Comparison of ENCODE assay signal across 27 mouse cellular contexts in the genomic region with DNA sequence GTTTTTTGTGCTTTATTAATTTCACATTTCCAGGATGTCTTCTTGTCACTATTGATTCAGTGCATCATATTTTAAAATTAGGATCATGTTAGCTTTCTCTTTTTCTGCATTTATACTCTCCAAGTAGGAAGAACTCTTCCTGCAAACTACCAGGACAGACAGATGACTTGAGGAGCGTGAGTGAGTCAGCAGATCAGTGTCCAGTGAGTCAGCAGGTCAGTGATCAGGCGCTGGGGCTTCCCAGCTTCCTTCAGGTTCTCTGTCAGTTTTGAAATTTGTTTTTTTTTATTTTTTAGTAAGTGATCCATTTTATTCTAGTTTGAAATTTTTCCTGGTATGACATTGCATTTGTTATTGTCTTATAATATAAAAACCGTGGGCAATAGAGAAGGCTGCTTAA.
A peak's percentile ranks its signal among the peaks of the same experiment; 100 is the strongest.
DNase-seq lines count a peak whose midpoint lies in the region; ATAC-seq and TF ChIP-seq lines count a peak whose summit lies in the region.
"Had no signal": no experiment of that assay in that cellular context is flagged by ENCODE, and none has a peak within 500 bp of the region (broad histone marks: within the 10 kb centered on the region; RNA-seq: fewer than 3 reads in every experiment).

No protein-coding gene starts in this region.

- no peaks in the 10 kb centered on the region for H3K9me3 ChIP-seq in liver, postnatal 0 days (ENCODE audit: low read length)
- no peaks in the 10 kb centered on the region for H3K9me3 ChIP-seq in ES-E14 (ENCODE audit: control insufficient read depth, insufficient read depth, low read depth, low read length)
- H3K9me3 ChIP-seq in hindbrain, embryonic 12.5 days (replicated peaks): no peaks in the 10 kb centered on the region
- H3K9me3 ChIP-seq: forebrain, embryonic 15.5 days; heart, embryonic 15.5 days; neural tube, embryonic 12.5 days had no signal

- WGBS in liver, postnatal 0 days (ENCODE audit: insufficient replicate concordance): 73% methylated on average over 3 of the region's 3 CpGs
- WGBS in hindbrain, embryonic 12.5 days: 88% methylated on average over 3 of the region's 3 CpGs

- H3K27me3 ChIP-seq in liver, postnatal 0 days (ENCODE audit: insufficient read depth, low read length): no peaks in the 10 kb centered on the region
- no peaks in the 10 kb centered on the region for H3K27me3 ChIP-seq in hindbrain, embryonic 12.5 days
- H3K27me3 ChIP-seq: forebrain, embryonic 15.5 days; heart, embryonic 15.5 days; neural tube, embryonic 12.5 days had no signal

- no peak overlapping the region for H3K9ac ChIP-seq in liver, postnatal 0 days (replicated peaks)
- H3K9ac ChIP-seq in ES-E14 (ENCODE audit: insufficient read depth, low read depth, low read length, poor library complexity, severe bottlenecking): no peak overlapping the region
- no peak overlapping the region for H3K9ac ChIP-seq in hindbrain, embryonic 12.5 days
- H3K9ac ChIP-seq: forebrain, embryonic 15.5 days; heart, embryonic 15.5 days; hindbrain, embryonic 14.5 days; lung, embryonic 14.5 days; neural tube, embryonic 12.5 days had no signal

- no peak for ATAC-seq in liver, postnatal 0 days
- no peak for ATAC-seq in hindbrain, embryonic 12.5 days (ENCODE audit: low FRiP score)
- ATAC-seq: CD4-positive, CD25-positive, alpha-beta regulatory T cell, adult 4 months; forebrain, embryonic 15.5 days; inflammation-experienced regulatory T-cells, adult 6 months had no signal

- H3K36me3 ChIP-seq in liver, postnatal 0 days (replicated peaks; ENCODE audit: insufficient read depth, low read length): no peaks in the 10 kb centered on the region
- H3K36me3 ChIP-seq in ES-E14 (ENCODE audit: control insufficient read depth, insufficient read depth, low read length, poor library complexity, severe bottlenecking): no peaks in the 10 kb centered on the region
- no peaks in the 10 kb centered on the region for H3K36me3 ChIP-seq in hindbrain, embryonic 12.5 days
- H3K36me3 ChIP-seq: forebrain, embryonic 15.5 days; heart, embryonic 15.5 days; neural tube, embryonic 12.5 days had no signal

- TF ChIP-seq EP300 in liver, postnatal 0 days (IDR thresholded peaks at IDR 0.05; ENCODE audit: low read depth): no peak

- DNase-seq in liver (peak; percentile 26), ES-E14 (ENCODE audit: low read depth, low spot score) (no peak)
- no peak for DNase-seq in liver, postnatal 0 days
- peak; percentile 19 for DNase-seq in adrenal gland, adult 8-10 months
- DNase-seq in fibroblast of lung, adult 2 months (ENCODE audit: low read depth): peak; percentile 24
- DNase-seq in left cerebral cortex, postnatal 10 days (ENCODE audit: extremely low spot score in 1 of 2, low spot score in 2 of 2): no peak
- DNase-seq in spleen, postnatal 14 days (ENCODE audit: low spot score in 2 of 2): no peak
- DNase-seq: cerebellum, adult 18-20 months; cerebellum, postnatal 14 days; gastrocnemius, postnatal 10 days; heart, adult 11 months; heart, postnatal 36 days; kidney, adult 2 months; lung, embryonic 14.5 days; lung, postnatal 4 days; midbrain, embryonic 14.5 days; right cerebral cortex, postnatal 14 days had no signal

- no peak overlapping the region for H3K27ac ChIP-seq in liver, postnatal 0 days (ENCODE audit: low read depth)
- no peak overlapping the region for H3K27ac ChIP-seq in ES-E14 (ENCODE audit: insufficient read depth, low read depth, low read length, poor library complexity, severe bottlenecking)
- H3K27ac ChIP-seq in hindbrain, embryonic 12.5 days: no peak overlapping the region
- H3K27ac ChIP-seq: forebrain, embryonic 15.5 days; heart, embryonic 15.5 days; hindbrain, embryonic 14.5 days; kidney, postnatal 0 days; left cerebral cortex, adult 2 months; neural tube, embryonic 12.5 days had no signal

- intact Hi-C loops in left cerebral cortex, postnatal 10 days (cut with DNase I): no loop called here

- H3K4me1 ChIP-seq in liver, postnatal 0 days (ENCODE audit: insufficient read depth): no peaks in the 10 kb centered on the region
- H3K4me1 ChIP-seq in ES-E14 (ENCODE audit: control insufficient read depth in 2 of 2, insufficient read depth in 2 of 2, low read length in 2 of 2, poor library complexity in 1 of 2): no peaks in the 10 kb centered on the region
- H3K4me1 ChIP-seq in hindbrain, embryonic 12.5 days: no peaks in the 10 kb centered on the region
- H3K4me1 ChIP-seq: forebrain, embryonic 15.5 days; heart, embryonic 15.5 days; neural tube, embryonic 12.5 days had no signal

- no peak for TF ChIP-seq CTCF in liver, postnatal 0 days (IDR thresholded peaks at IDR 0.05; ENCODE audit: low read depth)

- H3K4me2 ChIP-seq in liver, postnatal 0 days (ENCODE audit: low read depth, low read length): no peak overlapping the region
- H3K4me2 ChIP-seq in hindbrain, embryonic 12.5 days (replicated peaks): no peak overlapping the region
- H3K4me2 ChIP-seq: forebrain, embryonic 15.5 days; heart, embryonic 15.5 days; hindbrain, embryonic 14.5 days; liver, embryonic 11.5 days; lung, embryonic 14.5 days; neural tube, embryonic 12.5 days had no signal

- in situ Hi-C loops in ES-E14 (cut with MboI; ENCODE audit: low sequenced_read_pairs in 2 of 2, unreplicated experiment in 2 of 2): no loop called here

- no peak overlapping the region for H3K4me3 ChIP-seq in liver, postnatal 0 days (ENCODE audit: low read depth, low read length)
- no peak overlapping the region for H3K4me3 ChIP-seq in ES-E14 (ENCODE audit: insufficient read depth in 1 of 2, low read depth in 1 of 2, low read length in 2 of 2, poor library complexity in 1 of 2, severe bottlenecking in 1 of 2)
- no peak overlapping the region for H3K4me3 ChIP-seq in hindbrain, embryonic 12.5 days
- H3K4me3 ChIP-seq: forebrain, embryonic 15.5 days; heart, embryonic 15.5 days; left cerebral cortex, adult 2 months; neural tube, embryonic 12.5 days had no signal

TF ChIP-seq in ES-E14, 5 proteins besides CTCF, POLR2A, EP300 and RAD21:
- TF ChIP-seq MAFK (IDR thresholded peaks at IDR 0.05; ENCODE audit: insufficient read depth, low read depth, low read length) (peak; percentile 58; the same call in 1 of the 2 replicates), HCFC1 (IDR thresholded peaks at IDR 0.05; ENCODE audit: borderline replicate concordance, insufficient read depth, low read length) (no peak), ZNF384 (IDR thresholded peaks at IDR 0.05; ENCODE audit: low read depth, low read length) (no peak)

Comparison
In these comparisons a context has a peak if more than half of its experiments do, and no peak if none do; other contexts are left out.
1. DNase-seq: peak in liver (single experiment), adrenal gland, adult 8-10 months (single experiment) and fibroblast of lung, adult 2 months (single experiment); none in liver, postnatal 0 days (single experiment), ES-E14 (single experiment), left cerebral cortex, postnatal 10 days (0 of 2) and spleen, postnatal 14 days (0 of 2).